Mouse (Mus musculus) testis, postnatal 14 days (tissue): ENCODE measurements around the gene Trim60.
"Not testable (repeated sequence)": the region's sequence is repeated elsewhere in the genome, so short reads cannot be mapped to it uniquely, and the experiment has no call there.

Experiments used
- DNase-seq: peaks from one replicate; pipeline ENCODE4 v3.0.0; 2021; ENCODE audit warnings: low spot score

Trim60 gene

GRCm38 (mm10) chr8:65018423-65018822 lies at the start of gene Trim60, which contains the start of gene Trim61:
Gene Trim60 (minus strand): TSS chr8:65018584.
Gene Trim61 (minus strand): TSS chr8:65018523.
- DNase-seq: no peak

GRCm38 (mm10) chr8:65067694-65068472 lies 49.5 kb upstream of the Trim60 start:
- DNase-seq: no peak

- no peak for DNase-seq
Measured at GRCm38 (mm10) chr8:65067031-65067430, 48.6 kb upstream of the Trim60 start.

- DNase-seq: no peak
Measured at GRCm38 (mm10) chr8:65065622-65066021, 47.2 kb upstream of the Trim60 start.

- DNase-seq: no peak
Measured at GRCm38 (mm10) chr8:65064071-65064470, 45.7 kb upstream of the Trim60 start.

- DNase-seq: no peak
Measured at GRCm38 (mm10) chr8:65062195-65062594, 43.8 kb upstream of the Trim60 start.

- no peak for DNase-seq
Measured at GRCm38 (mm10) chr8:65056722-65057121, 38.3 kb upstream of the Trim60 start.

GRCm38 (mm10) chr8:65053968-65054367 lies 35.6 kb upstream of the Trim60 start:
- no peak for DNase-seq

GRCm38 (mm10) chr8:65053554-65053953 lies 35.2 kb upstream of the Trim60 start:
- DNase-seq: no peak

GRCm38 (mm10) chr8:65047801-65048200 lies 29.4 kb upstream of the Trim60 start:
- DNase-seq: no peak

- no peak for DNase-seq
Measured at GRCm38 (mm10) chr8:65047193-65047592, 28.8 kb upstream of the Trim60 start.

GRCm38 (mm10) chr8:65046565-65046964 lies 28.2 kb upstream of the Trim60 start:
- DNase-seq: no peak

- no peak for DNase-seq
Measured at GRCm38 (mm10) chr8:65037117-65037533, 18.7 kb upstream of the Trim60 start, which contains the start of gene Apela. Gene Apela (minus strand): TSS chr8:65037336.

GRCm38 (mm10) chr8:65034136-65034535 lies 15.8 kb upstream of the Trim60 start:
- DNase-seq: no peak

GRCm38 (mm10) chr8:65033056-65033455 lies 14.7 kb upstream of the Trim60 start:
- DNase-seq: no peak

GRCm38 (mm10) chr8:65032107-65032506 lies 13.7 kb upstream of the Trim60 start:
- no peak for DNase-seq

- no peak for DNase-seq
Measured at GRCm38 (mm10) chr8:65030735-65031485, 12.5 kb upstream of the Trim60 start.

- no peak for DNase-seq
Measured at GRCm38 (mm10) chr8:65029776-65030175, 11.4 kb upstream of the Trim60 start.

- no peak for DNase-seq
Measured at GRCm38 (mm10) chr8:65028959-65029686, 10.7 kb upstream of the Trim60 start.

- peak; percentile 37 for DNase-seq
Measured at GRCm38 (mm10) chr8:65022485-65022884, 4.1 kb upstream of the Trim60 start.

- DNase-seq: not testable (repeated sequence)
Measured at GRCm38 (mm10) chr8:65007616-65008015, 10.8 kb downstream of the Trim60 start.

- no peak for DNase-seq
Measured at GRCm38 (mm10) chr8:64998806-64999365, 19.5 kb downstream of the Trim60 start.
